In genomic region chr19:8711949-8712869, GRCm38 (mm10) we compare ENCODE assay signal across 9 mouse cellular contexts. TPM values are rescaled to one million over a fixed set of nuclear protein-coding genes. Genes with fewer than 3 reads are reported as not detected.
DNase-seq lines count a peak whose midpoint lies in the region; ATAC-seq and TF ChIP-seq lines count a peak whose summit lies in the region.
"Had no signal": no experiment of that assay in that cellular context is flagged by ENCODE, and none has a peak within 500 bp of the region (broad histone marks: within the 10 kb centered on the region; RNA-seq: fewer than 3 reads in every experiment).

No protein-coding gene starts in this region.

- WGBS in forebrain, embryonic 11.5 days, result 71% methylated on average over 10 of the region's 10 CpGs
- 45% methylated on average over 10 of the region's 10 CpGs for whole genome bisulfite sequencing in limb, embryonic 15.5 days

- peak overlapping the region; percentile 59 for H3K4me2 ChIP-seq in forebrain, embryonic 11.5 days (ENCODE audit: low read depth, low read length, severe bottlenecking)
- H3K4me2 ChIP-seq in limb, embryonic 15.5 days, result peak overlapping the region; percentile 50

- peak overlapping the region; percentile 85 for H3K4me3 ChIP-seq in testis, adult 2 months (ENCODE audit: control insufficient read depth, low read depth, low read length)
- H3K4me3 ChIP-seq in forebrain, embryonic 11.5 days (ENCODE audit: low read depth, low read length), result peak overlapping the region; percentile 89
- peak overlapping the region; percentile 89 for H3K4me3 ChIP-seq in limb, embryonic 15.5 days

- no peak for ATAC-seq in forebrain, embryonic 11.5 days (replicated peaks; ENCODE audit: low FRiP score)
- ATAC-seq in limb, embryonic 15.5 days (ENCODE audit: insufficient number of reproducible peaks, low FRiP score, low TSS enrichment, low read depth), result no peak
- ATAC-seq in neutrophil, adult 5-6 weeks (ENCODE audit: extremely low read depth, insufficient number of reproducible peaks, low FRiP score, poor library complexity, severe bottlenecking), result peak; percentile 28; the same call in 1 of the 2 replicates
- no peak for ATAC-seq in erythroid progenitor cell, adult 5-6 weeks (replicated peaks; ENCODE audit: low FRiP score, poor library complexity, severe bottlenecking)

- peaks cover 11% of the 10 kb centered on the region for H3K4me1 ChIP-seq in testis, adult 2 months (ENCODE audit: control insufficient read depth, insufficient read depth, low read length)
- peaks cover 2% of the 10 kb centered on the region; the same call in 1 of the 2 replicates for H3K4me1 ChIP-seq in forebrain, embryonic 11.5 days (replicated peaks; ENCODE audit: control insufficient read depth, insufficient read depth, low read length)
- peaks cover 30% of the 10 kb centered on the region for H3K4me1 ChIP-seq in limb, embryonic 15.5 days

- DNase-seq in testis, postnatal 10 days (ENCODE audit: low spot score), result no peak
- DNase-seq in forebrain, embryonic 11.5 days (ENCODE audit: low spot score), result no peak
- DNase-seq in cerebellum, postnatal 4 days (ENCODE audit: low spot score in 2 of 2), result no peak
- no peak for DNase-seq in right cerebral cortex, postnatal 25 days

- no peaks in the 10 kb centered on the region for H3K9me3 ChIP-seq in forebrain, embryonic 11.5 days (ENCODE audit: control insufficient read depth, low read length)
- no peaks in the 10 kb centered on the region for H3K9me3 ChIP-seq in limb, embryonic 15.5 days

- TF ChIP-seq POLR2A in testis, adult 2 months (IDR thresholded peaks at IDR 0.05; ENCODE audit: control insufficient read depth, low read depth, low read length), result no peak

- H3K27ac ChIP-seq in testis, adult 2 months (ENCODE audit: control insufficient read depth, insufficient read depth, low read depth, low read length), result peak overlapping the region; percentile 59
- peak overlapping the region; percentile 62; the same call in 1 of the 2 replicates for H3K27ac ChIP-seq in forebrain, embryonic 11.5 days (ENCODE audit: low read depth, low read length)
- peak overlapping the region; percentile 92 for H3K27ac ChIP-seq in limb, embryonic 15.5 days

- H3K9ac ChIP-seq in forebrain, embryonic 11.5 days (ENCODE audit: low read length), result peak overlapping the region; percentile 94
- H3K9ac ChIP-seq in limb, embryonic 15.5 days, result peak overlapping the region; percentile 71

- TF ChIP-seq CTCF in testis, adult 2 months (IDR thresholded peaks at IDR 0.05; ENCODE audit: control insufficient read depth, insufficient read depth, insufficient replicate concordance, low read depth, low read length), result no peak

- no peaks in the 10 kb centered on the region for H3K27me3 ChIP-seq in testis, adult 2 months (ENCODE audit: control insufficient read depth, insufficient read depth, low read length)
- no peaks in the 10 kb centered on the region for H3K27me3 ChIP-seq in forebrain, embryonic 11.5 days (ENCODE audit: control insufficient read depth, insufficient read depth, low read length)
- H3K27me3 ChIP-seq in limb, embryonic 15.5 days, result no peaks in the 10 kb centered on the region

- peaks cover 3% of the 10 kb centered on the region for H3K36me3 ChIP-seq in testis, adult 2 months (ENCODE audit: control insufficient read depth, insufficient read depth, low read length)
- peaks cover 18% of the 10 kb centered on the region for H3K36me3 ChIP-seq in forebrain, embryonic 11.5 days (ENCODE audit: control insufficient read depth, insufficient read depth, low read length)
- H3K36me3 ChIP-seq in limb, embryonic 15.5 days, result peaks cover 39% of the 10 kb centered on the region

RNA-seq across cellular contexts. Expression of gene Slc3a2, which starts 11.0 kb away (rescaled TPM):
- 111 and 121 TPM in 2 replicates for polyA plus RNA-seq in testis, adult 2 months (2012; rRNA removed)
- 132 and 143 TPM in 2 replicates for polyA plus RNA-seq in forebrain, embryonic 11.5 days (2014; fragmentation: Nextera tagmentation; extraction: Ambion mirVana)
- polyA plus RNA-seq in limb, embryonic 15.5 days (2015; fragmentation: Nextera tagmentation; extraction: Ambion mirVana), result 118 and 148 TPM in 2 replicates
- 62.0 and 69.6 TPM in 2 replicates for total RNA-seq in neutrophil, adult 5-6 weeks (2017)
- total RNA-seq in erythroid progenitor cell, adult 5-6 weeks (2015; ENCODE audit: low replicate concordance), result 198 and 206 TPM in 2 replicates
- 242 and 266 TPM in 2 replicates for total RNA-seq in erythroid progenitor cell, adult 5-6 weeks (2017; ENCODE audit: low replicate concordance)

RNA-seq across cellular contexts. Expression of gene Wdr74, which starts 23.4 kb away (rescaled TPM):
- polyA plus RNA-seq in testis, adult 2 months (2012; rRNA removed), result 18.3 and 21.8 TPM in 2 replicates
- polyA plus RNA-seq in forebrain, embryonic 11.5 days (2014; fragmentation: Nextera tagmentation; extraction: Ambion mirVana), result 79.5 and 89.2 TPM in 2 replicates
- 93.8 and 96.0 TPM in 2 replicates for polyA plus RNA-seq in limb, embryonic 15.5 days (2015; fragmentation: Nextera tagmentation; extraction: Ambion mirVana)
- total RNA-seq in neutrophil, adult 5-6 weeks (2017), result 36.4 and 46.0 TPM in 2 replicates
- total RNA-seq in erythroid progenitor cell, adult 5-6 weeks (2015; ENCODE audit: low replicate concordance), result 22.0 and 28.9 TPM in 2 replicates
- total RNA-seq in erythroid progenitor cell, adult 5-6 weeks (2017; ENCODE audit: low replicate concordance), result 10.7 and 15.0 TPM in 2 replicates

RNA-seq across cellular contexts. Expression of gene 1700092M07Rik, which starts 28.3 kb away (rescaled TPM):
- polyA plus RNA-seq in testis, adult 2 months (2012; rRNA removed), result 670 and 676 TPM in 2 replicates
- 2.3 and 3.1 TPM in 2 replicates for polyA plus RNA-seq in forebrain, embryonic 11.5 days (2014; fragmentation: Nextera tagmentation; extraction: Ambion mirVana)
- polyA plus RNA-seq in limb, embryonic 15.5 days (2015; fragmentation: Nextera tagmentation; extraction: Ambion mirVana), result 1.7 and 2.3 TPM in 2 replicates
- 7.2 TPM in 1 of 2 replicates, not detected in the other for total RNA-seq in neutrophil, adult 5-6 weeks (2017)
- total RNA-seq in erythroid progenitor cell, adult 5-6 weeks (2015; ENCODE audit: low replicate concordance), result not detected in 2 replicates
- not detected in 2 replicates for total RNA-seq in erythroid progenitor cell, adult 5-6 weeks (2017; ENCODE audit: low replicate concordance)
- polyA plus RNA-seq: large intestine, adult 2 months had no signal

RNA-seq across cellular contexts. Expression of gene Stx5a, which starts 29.0 kb away (rescaled TPM):
- polyA plus RNA-seq in testis, adult 2 months (2012; rRNA removed), result 61.5 and 62.8 TPM in 2 replicates
- polyA plus RNA-seq in forebrain, embryonic 11.5 days (2014; fragmentation: Nextera tagmentation; extraction: Ambion mirVana), result 88.4 and 93.8 TPM in 2 replicates
- 185 and 189 TPM in 2 replicates for polyA plus RNA-seq in limb, embryonic 15.5 days (2015; fragmentation: Nextera tagmentation; extraction: Ambion mirVana)
- total RNA-seq in neutrophil, adult 5-6 weeks (2017), result 144 and 149 TPM in 2 replicates
- 67.0 and 97.7 TPM in 2 replicates for total RNA-seq in erythroid progenitor cell, adult 5-6 weeks (2015; ENCODE audit: low replicate concordance)
- total RNA-seq in erythroid progenitor cell, adult 5-6 weeks (2017; ENCODE audit: low replicate concordance), result 119 and 128 TPM in 2 replicates

RNA-seq across cellular contexts. Expression of gene Nxf1, which starts 44.7 kb away (rescaled TPM):
- polyA plus RNA-seq in testis, adult 2 months (2012; rRNA removed), result 166 and 174 TPM in 2 replicates
- 238 and 247 TPM in 2 replicates for polyA plus RNA-seq in forebrain, embryonic 11.5 days (2014; fragmentation: Nextera tagmentation; extraction: Ambion mirVana)
- 171 and 188 TPM in 2 replicates for polyA plus RNA-seq in limb, embryonic 15.5 days (2015; fragmentation: Nextera tagmentation; extraction: Ambion mirVana)
- total RNA-seq in neutrophil, adult 5-6 weeks (2017), result 183 and 187 TPM in 2 replicates
- 462 and 487 TPM in 2 replicates for total RNA-seq in erythroid progenitor cell, adult 5-6 weeks (2015; ENCODE audit: low replicate concordance)
- total RNA-seq in erythroid progenitor cell, adult 5-6 weeks (2017; ENCODE audit: low replicate concordance), result 79.9 and 80.3 TPM in 2 replicates

Comparison
In these comparisons a context has a peak if more than half of its experiments do, and no peak if none do; other contexts are left out.
1. RNA of gene 1700092M07Rik, which starts 28.3 kb away (polyA plus RNA-seq): 670 to 676 TPM in testis, adult 2 months; 2.3 to 3.1 TPM in forebrain, embryonic 11.5 days and 1.7 to 2.3 TPM in limb, embryonic 15.5 days; every median in the first group is over 100 times any median in the second.
2. Peak in every context shown above with its lines, with median percentiles within 50 percentile points of each other: H3K27ac ChIP-seq and H3K4me3 ChIP-seq.